Mouse (Mus musculus) lung, adult 2 months (tissue): ENCODE measurements at regions not wholly inside any gene's neighbourhood (a gene's known extent, or its start where the extent isn't known, plus 50 kb on each side); places are given as distances from the start of the nearest gene placed in this dataset.

Source experiments
- CTCF ChIP-seq: fragments of 200-500 bp; IDR thresholded peaks from 2 replicates; pipeline ENCODE4 v1.5.1; 2011; ENCODE audit warnings: mild to moderate bottlenecking, low read length, control low read depth; ENCODE audit not compliant: insufficient read depth
- POLR2A ChIP-seq: fragments of 200-500 bp; IDR thresholded peaks from 2 replicates; pipeline ENCODE4 v1.6.1; 2011; ENCODE audit warnings: low read depth, mild to moderate bottlenecking, control low read depth, low read length, borderline replicate concordance; ENCODE audit errors: extremely low read depth

- TF ChIP-seq POLR2A, result no peak
- TF ChIP-seq CTCF, result no peak
Measured at GRCm38 (mm10) chr9:43447372-43447771, 136.7 kb downstream of the Trim29 start.
